Mouse (Mus musculus): Measurements from ENCODE around the gene Mnt. TPM values are rescaled to one million over a fixed set of nuclear protein-coding genes. Genes with fewer than 3 reads are reported as not detected.

Mnt gene
- polyA plus RNA-seq, 1 experiment from 2014 or later, result 9.7 TPM

DNA sequence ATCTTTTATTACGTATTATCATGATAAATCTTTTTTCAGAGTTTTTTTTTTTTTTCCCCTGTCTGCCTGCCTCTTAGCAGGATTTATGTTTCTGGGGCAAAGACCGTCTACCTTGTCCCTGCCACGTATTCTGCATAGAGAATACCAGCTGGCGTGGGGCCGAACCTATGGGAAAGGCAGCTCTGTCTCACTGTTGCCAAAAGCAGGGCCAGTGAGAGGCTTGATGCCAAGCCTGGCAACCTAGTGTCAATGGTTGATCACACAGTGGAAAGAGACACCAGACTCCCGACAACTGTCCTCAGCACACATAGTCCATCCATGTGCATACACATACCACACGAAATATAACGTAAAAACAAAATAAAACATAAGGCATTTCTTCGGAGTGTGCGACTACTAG, 52.4 kb downstream of the Mnt start:
- Histone ChIP-seq H3K36me3 (peaks cover 10% of the 10 kb centered on the region), H3K27me3 (no peaks in the 10 kb centered on the region), H3K4me1 (replicated peaks) (peaks cover 10% of the 10 kb centered on the region; the same call in 1 of the 2 replicates), H3K4me3 (no peak overlapping the region), H3K9ac (no peak overlapping the region), H3K9me3 (no peaks in the 10 kb centered on the region), H3K4me2 (no peak overlapping the region), H3K27ac (replicated peaks) (no peak overlapping the region)
- no peak for ATAC-seq (ENCODE audit: low FRiP score, low read depth)
- 87% methylated on average over 10 of the region's 10 CpGs for WGBS

DNA sequence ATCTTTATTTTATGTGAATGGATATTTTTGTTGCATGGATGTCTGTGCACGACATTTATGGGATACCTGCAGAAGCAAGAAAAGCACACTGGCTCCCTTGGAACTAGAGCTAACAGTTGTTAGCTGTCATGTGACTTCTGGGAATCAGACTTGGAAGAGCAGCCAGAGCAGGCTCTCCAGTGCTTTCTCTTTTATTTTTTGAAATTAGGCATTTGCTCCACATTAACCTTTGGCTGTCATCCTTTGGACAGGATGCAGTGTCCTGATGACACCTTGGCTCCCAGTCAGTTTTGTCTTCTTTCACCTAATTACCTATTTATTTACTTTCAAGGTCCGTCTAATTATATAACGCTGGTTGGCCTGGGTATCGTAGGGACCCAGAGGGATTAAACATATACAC, 63.9 kb downstream of the Mnt start:
- Histone ChIP-seq H3K9ac (no peak overlapping the region), H3K36me3 (peaks cover 2% of the 10 kb centered on the region), H3K9me3 (no peaks in the 10 kb centered on the region), H3K4me2 (no peak overlapping the region), H3K27ac (replicated peaks) (no peak overlapping the region), H3K27me3 (no peaks in the 10 kb centered on the region), H3K4me1 (replicated peaks) (peaks cover 25% of the 10 kb centered on the region), H3K4me3 (no peak overlapping the region)
- no peak for ATAC-seq (ENCODE audit: low FRiP score, low read depth)
- 86% methylated on average over 4 of the region's 4 CpGs for WGBS

Small RNAs within 50 kb of the gene (microRNA-seq; reads per million reads assigned to microRNA genes)
- gene Mir6926, result 1.3 reads per million

Other genes with a start within 250 kb of the Mnt start
- 13.4 and 16.9 TPM in 2 replicates for gene Rap1gap2, start 220.0 kb upstream of the Mnt start, polyA plus RNA-seq (2015; fragmentation: Nextera tagmentation; extraction: Ambion mirVana)
- 3.5 and 4.0 TPM in 2 replicates for gene Ccdc92b, start 211.3 kb upstream of the Mnt start, polyA plus RNA-seq (2015; fragmentation: Nextera tagmentation; extraction: Ambion mirVana)
- 20.8 and 21.3 TPM in 2 replicates for gene Cluh, start 181.4 kb upstream of the Mnt start, polyA plus RNA-seq (2015; fragmentation: Nextera tagmentation; extraction: Ambion mirVana)
- gene Pafah1b1, start 106.2 kb upstream of the Mnt start, polyA plus RNA-seq (2015; fragmentation: Nextera tagmentation; extraction: Ambion mirVana), result 45.8 and 50.4 TPM in 2 replicates
- 51.9 and 53.5 TPM in 2 replicates for gene Mettl16, start 60.1 kb upstream of the Mnt start, polyA plus RNA-seq (2015; fragmentation: Nextera tagmentation; extraction: Ambion mirVana)
- gene Sgsm2, start 66.1 kb downstream of the Mnt start, polyA plus RNA-seq (2015; fragmentation: Nextera tagmentation; extraction: Ambion mirVana), result 25.9 and 29.9 TPM in 2 replicates
- 26.5 and 29.0 TPM in 2 replicates for gene Tsr1, start 67.2 kb downstream of the Mnt start, polyA plus RNA-seq (2015; fragmentation: Nextera tagmentation; extraction: Ambion mirVana)
- gene Smg6, start 94.9 kb downstream of the Mnt start, polyA plus RNA-seq (2015; fragmentation: Nextera tagmentation; extraction: Ambion mirVana), result 13.5 and 14.1 TPM in 2 replicates
- gene Srr, start 95.0 kb downstream of the Mnt start, polyA plus RNA-seq (2015; fragmentation: Nextera tagmentation; extraction: Ambion mirVana), result 36.3 and 38.3 TPM in 2 replicates

Measured in hindbrain, embryonic 15.5 days (tissue).